Mouse (Mus musculus): ENCODE results near the gene Snx14. TPM values are rescaled to one million over a fixed set of nuclear protein-coding genes. Genes with fewer than 3 reads are reported as not detected.
"Not testable (repeated sequence)": the region's sequence is repeated elsewhere in the genome, so short reads cannot be mapped to it uniquely, and the experiment has no call there.

The Snx14 gene
- 10 to 100 TPM; 52.9 to 54.7 TPM for total RNA-seq (2021)

- intact Hi-C loops (cut with DNase I): loop anchor here (1.0 to 2.0 kb wide), 3 partner anchors 42 to 110 kb away; partner anchors contain the start of gene Zfp949
- DNase-seq (ENCODE audit: low spot score in 2 of 2): peak; percentile 98 to 99
These were observed at the start of gene Snx14 for GRCm38 (mm10) chr9:88438555-88439237. Gene Snx14, minus strand, starts transcription at chr9:88438958.

- no peak for DNase-seq (ENCODE audit: low spot score in 2 of 2)
- intact Hi-C loops (cut with DNase I): loop anchor here (5.0 kb wide), 1 partner anchor 1628 kb away; the partner anchor contains the start of gene Morf4l1
These were observed 45.8 kb upstream of the Snx14 start for GRCm38 (mm10) chr9:88484531-88484930.

DNA sequence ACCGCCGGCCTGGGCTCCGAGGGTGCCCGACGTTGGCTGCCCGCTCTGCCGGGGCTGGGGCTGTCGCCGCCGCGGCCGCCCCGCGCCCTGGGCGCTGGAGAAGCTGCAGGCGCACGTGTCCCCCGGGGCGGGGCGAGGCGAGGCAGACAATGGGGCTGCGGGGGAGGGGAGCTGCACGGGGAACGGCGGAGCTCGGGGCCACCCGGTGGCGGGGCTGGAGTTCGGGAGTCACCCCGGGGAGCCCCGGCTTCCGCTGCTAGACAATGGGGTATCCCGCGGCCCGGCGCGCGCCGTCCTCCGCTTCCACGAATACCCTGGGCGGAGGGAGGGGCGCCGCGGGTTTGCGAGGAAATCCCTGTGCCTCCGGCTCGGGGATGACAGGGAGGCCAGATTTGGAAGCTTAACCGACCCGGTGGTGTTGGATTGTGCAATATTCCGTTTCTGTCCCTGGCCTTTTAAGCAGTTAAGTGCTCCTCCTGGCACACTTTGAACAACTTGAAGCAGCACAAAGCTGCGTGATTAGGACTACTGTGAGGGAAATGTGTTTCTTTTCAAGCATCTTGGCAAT, 44.2 kb upstream of the Snx14 start:
- intact Hi-C loops (cut with DNase I): loop anchor here (1.0 to 5.0 kb wide), 3 partner anchors 39 to 1629 kb away; partner anchors contain the start of gene Morf4l1
- DNase-seq (ENCODE audit: low spot score in 2 of 2): peak in 1 of 2 experiments; percentile 83

- peak; percentile 87 to 94 for DNase-seq (ENCODE audit: low spot score in 2 of 2)
- intact Hi-C loops (cut with DNase I): loop anchor here (1.0 to 5.0 kb wide), 3 partner anchors 40 to 1630 kb away; partner anchors contain the start of gene Morf4l1
These were observed 43.6 kb upstream of the Snx14 start, which contains the start of gene Syncrip for GRCm38 (mm10) chr9:88482230-88482828. Gene Syncrip, minus strand, starts transcription at chr9:88482574.

DNA sequence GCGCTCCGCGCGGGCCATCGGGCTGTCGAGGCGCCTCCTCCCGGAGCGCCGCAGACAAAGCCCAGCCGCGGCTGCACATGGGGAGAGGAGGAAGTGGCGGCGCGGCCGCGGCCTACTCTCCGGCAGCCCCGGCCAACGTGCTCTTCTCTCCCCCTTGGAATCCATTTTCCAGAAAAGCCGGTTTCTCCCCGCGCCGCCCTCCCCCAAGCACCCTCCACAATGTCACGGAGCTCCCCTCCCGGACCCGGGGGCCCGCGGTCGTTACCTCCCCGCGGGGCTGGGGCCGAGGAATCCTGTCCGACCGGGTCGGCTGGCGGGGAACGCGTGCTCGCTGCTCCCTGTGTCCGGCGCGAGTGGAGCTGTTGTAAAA, 43.0 kb upstream of the Snx14 start:
- DNase-seq (ENCODE audit: low spot score in 2 of 2): peak; percentile 46
- intact Hi-C loops (cut with DNase I): loop anchor here (1.0 to 5.0 kb wide), 4 partner anchors 41 to 1631 kb away; partner anchors contain the start of genes Morf4l1 and Snx14

DNA sequence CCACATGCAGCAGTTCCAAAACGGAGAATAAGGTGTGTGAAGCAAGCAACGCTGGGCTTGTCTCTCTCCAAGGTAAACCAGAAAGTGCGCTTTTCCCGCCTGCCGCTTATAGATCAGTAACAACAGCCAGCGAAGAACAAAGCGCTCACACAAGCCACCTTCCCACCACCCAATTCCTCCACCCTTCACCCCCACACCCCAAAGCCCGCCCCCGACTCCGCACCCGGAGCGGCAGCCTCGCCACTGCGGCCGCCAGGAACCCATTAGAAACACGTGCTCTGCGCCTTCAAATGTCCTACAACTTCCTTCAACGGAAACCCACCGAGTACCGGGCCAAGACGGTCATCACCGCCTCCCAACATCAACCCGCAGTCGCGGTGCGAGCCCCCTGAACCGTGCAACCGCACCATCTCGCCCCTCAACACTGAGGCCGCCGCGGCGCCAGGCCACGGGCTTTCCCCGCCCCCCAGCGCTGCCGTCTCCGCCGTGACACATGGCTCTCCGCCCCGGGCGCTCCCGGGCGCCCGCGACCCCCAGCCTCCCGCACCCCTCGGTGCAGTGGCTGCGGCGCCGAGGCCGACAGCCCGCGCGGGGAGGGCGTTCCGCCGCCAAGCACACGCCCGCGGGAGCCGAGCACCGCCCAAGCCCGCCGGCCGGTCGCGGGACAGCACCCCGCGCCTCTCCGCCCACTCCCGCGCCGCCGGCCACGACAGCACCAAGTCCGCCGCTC, 42.5 kb upstream of the Snx14 start:
- peak; percentile 33 to 37 for DNase-seq (ENCODE audit: low spot score in 2 of 2)
- intact Hi-C loops (cut with DNase I): loop anchor here (2.0 to 5.0 kb wide), 2 partner anchors 42 to 1631 kb away; partner anchors contain the start of genes Morf4l1 and Snx14

DNA sequence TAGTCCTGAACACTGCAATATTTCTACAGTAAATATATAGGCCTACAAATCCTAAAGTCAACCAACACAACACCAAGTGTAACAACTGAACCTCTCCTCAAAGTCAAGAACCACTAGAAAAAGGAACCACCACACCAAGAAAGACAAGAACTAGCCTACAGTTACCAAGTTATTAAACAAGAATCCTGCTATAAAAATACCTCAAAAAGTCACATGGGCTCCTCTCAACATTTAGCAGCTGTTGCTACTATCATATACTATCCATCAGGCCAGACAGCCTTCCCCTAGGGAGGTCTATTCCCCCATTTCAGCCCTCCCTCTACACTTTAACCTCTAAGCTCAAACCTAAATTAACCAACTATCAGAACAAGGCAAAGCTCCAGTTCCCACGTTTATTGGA, 41.4 kb upstream of the Snx14 start:
- no peak for DNase-seq (ENCODE audit: low spot score in 2 of 2)
- intact Hi-C loops (cut with DNase I): loop anchor here (2.0 to 5.0 kb wide), 2 partner anchors 41 to 1632 kb away; partner anchors contain the start of genes Morf4l1 and Snx14

- intact Hi-C loops (cut with DNase I): no loop called here
- no peak for DNase-seq (ENCODE audit: low spot score in 2 of 2)
These were observed 37.4 kb upstream of the Snx14 start for GRCm38 (mm10) chr9:88476138-88476537.

DNA sequence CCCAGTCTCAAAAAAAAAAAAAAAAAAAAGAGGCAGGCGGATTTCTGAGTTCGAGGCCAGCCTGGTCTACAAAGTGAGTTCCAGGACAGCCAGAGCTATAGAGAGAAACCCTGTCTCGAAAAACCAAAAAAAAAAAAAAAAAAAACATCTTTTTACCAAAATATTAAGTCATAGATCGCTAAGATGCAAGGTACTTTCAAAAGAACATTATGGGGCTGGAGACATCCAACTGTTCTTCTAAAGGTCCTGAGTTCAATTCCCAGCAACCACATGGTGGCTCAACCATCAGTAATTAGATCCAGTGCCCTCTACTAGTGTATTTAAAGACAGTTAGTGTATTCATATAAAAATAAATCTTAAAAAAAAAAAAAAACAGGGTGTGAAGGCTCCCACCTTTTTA, 22.3 kb upstream of the Snx14 start:
- DNase-seq (ENCODE audit: low spot score in 2 of 2); intact Hi-C loops (cut with DNase I): not testable (repeated sequence)

DNA sequence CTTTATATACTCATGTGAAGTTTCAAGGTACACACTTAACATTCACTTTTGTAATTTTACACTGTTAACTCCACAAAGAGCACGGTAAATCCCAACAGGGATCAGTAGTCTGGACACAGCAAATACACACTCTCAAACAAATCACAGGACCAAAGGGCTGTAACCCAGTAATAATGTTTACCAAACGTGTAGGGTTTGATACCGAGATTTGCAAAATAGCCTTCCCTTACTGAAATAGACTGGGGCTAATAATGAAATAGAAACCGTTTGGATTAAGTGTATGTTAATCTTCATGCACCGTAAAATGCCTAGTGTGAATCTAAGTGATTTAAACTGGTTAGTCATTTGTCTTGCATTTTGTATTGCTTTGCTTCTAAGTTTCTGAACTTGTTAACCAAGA, 1.2 kb upstream of the Snx14 start:
- no peak for DNase-seq (ENCODE audit: low spot score in 2 of 2)
- intact Hi-C loops (cut with DNase I): loop anchor here (2.0 kb wide), 2 partner anchors 41 to 109 kb away; partner anchors contain the start of gene Zfp949

GRCm38 (mm10) chr9:88439238-88439600, 461 bp upstream of the Snx14 start:
- intact Hi-C loops (cut with DNase I): loop anchor here (2.0 kb wide), 2 partner anchors 42 to 110 kb away; partner anchors contain the start of gene Zfp949
- DNase-seq (ENCODE audit: low spot score in 2 of 2): no peak

- DNase-seq (ENCODE audit: low spot score in 2 of 2): peak; percentile 14 to 19
- intact Hi-C loops (cut with DNase I): loop anchor here (1.0 to 2.0 kb wide), 3 partner anchors 43 to 111 kb away; partner anchors contain the start of gene Zfp949
These were observed 562 bp downstream of the Snx14 start for GRCm38 (mm10) chr9:88438237-88438554.

DNA sequence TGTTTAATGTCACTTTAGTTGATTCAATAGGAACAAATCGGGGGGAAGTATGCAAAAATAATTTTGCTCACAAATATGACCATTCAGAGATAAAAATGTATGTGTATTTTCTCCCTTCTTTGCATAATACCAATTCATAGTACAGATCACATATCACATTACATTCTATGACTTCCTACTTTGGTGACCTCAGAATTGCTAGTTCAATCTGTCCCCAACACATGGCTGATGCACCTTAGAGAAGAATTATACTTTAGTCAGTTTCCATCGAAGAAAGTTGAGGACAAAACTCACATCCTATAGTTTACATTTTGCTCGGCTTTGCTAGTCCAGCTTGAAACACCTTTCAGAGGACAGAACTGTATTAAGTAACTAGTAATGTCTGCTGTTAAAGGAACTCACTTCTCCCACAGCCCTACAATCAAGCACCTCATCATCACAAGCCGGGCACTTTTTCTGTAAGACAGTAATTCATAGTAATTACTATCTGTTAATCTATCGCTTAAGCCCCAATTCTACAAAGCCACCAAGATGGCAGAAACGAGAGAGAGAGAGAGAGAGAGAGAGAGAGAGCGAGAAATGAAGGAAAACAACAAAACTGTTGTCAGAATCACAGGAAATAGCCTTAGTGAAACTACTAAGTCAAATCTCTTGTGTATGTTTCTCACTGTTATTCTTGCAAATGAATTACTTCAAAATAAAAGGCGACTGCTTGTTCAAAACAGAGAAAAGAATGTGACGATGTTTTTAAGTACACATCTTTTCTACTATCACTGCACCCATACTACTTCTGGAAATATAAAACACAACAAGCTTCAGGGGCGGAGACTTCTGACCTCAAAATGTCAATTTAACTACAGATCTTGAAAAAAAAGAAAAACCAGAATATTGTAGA, 1.2 kb downstream of the Snx14 start:
- no peak for DNase-seq (ENCODE audit: low spot score in 2 of 2)
- intact Hi-C loops (cut with DNase I): loop anchor here (1.0 to 2.0 kb wide), 3 partner anchors 43 to 111 kb away; partner anchors contain the start of gene Zfp949

DNA sequence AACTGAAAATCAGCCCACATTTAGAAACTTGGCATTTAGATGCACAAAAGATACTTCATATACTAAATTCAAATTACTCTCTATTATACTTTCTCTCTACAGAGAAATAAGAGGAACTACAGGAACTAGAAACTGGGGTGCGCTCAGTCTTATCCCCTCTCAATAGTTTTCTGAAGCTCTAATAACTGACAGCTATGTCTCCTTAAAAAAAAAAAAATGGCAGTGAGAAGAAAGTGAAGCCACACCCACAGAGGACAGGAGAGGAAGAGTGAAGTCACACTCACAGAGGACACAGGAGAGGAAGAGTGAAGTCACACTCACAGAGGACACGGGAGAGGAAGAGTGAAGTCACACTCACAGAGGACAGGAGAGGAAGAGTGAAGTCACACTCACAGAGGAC, 14.4 kb downstream of the Snx14 start:
- intact Hi-C loops (cut with DNase I): no loop called here
- DNase-seq (ENCODE audit: low spot score in 2 of 2): no peak

DNA sequence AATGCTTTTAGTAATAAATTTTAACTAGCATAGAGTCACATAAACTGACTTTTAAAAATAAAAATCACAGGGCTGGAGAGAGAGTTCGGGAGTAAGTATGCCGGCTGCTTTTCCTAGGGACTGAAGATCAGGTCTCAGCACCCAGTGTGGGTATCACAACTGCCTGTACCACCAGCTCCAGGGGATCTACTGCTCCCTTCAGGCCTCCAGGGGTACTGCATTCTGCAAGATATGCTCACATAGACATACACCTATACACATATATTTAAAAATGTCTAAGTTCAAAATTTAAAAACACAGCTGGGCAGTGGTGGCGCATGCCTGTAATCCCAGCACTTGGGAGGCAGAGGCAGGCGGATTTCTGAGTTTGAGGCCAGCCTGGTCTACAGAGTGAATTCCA, 16.3 kb downstream of the Snx14 start:
- intact Hi-C loops (cut with DNase I): no loop called here
- DNase-seq (ENCODE audit: low spot score in 2 of 2): no peak

GRCm38 (mm10) chr9:88416752-88417151, 22.0 kb downstream of the Snx14 start:
- intact Hi-C loops (cut with DNase I): no loop called here
- no peak for DNase-seq (ENCODE audit: low spot score in 2 of 2)

DNA sequence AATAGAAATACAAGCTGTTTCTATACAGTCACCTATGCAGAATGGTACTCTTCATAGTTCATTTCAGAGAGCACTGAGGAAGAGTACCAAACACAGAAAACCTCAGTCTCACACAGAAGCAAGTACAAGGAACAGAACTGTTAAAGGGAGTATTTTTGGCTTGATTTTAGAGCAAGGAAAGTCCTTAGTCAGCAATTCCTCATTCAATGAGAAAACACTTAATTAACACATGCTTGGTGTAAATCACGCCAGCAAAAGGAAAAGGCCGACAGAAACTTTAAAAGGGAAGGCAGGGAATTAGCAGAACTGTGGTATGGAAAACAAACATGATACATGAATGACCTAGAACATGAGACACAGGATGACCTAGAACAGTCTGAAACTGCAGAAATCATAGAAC, 28.8 kb downstream of the Snx14 start:
- no peak for DNase-seq (ENCODE audit: low spot score in 2 of 2)

DNA sequence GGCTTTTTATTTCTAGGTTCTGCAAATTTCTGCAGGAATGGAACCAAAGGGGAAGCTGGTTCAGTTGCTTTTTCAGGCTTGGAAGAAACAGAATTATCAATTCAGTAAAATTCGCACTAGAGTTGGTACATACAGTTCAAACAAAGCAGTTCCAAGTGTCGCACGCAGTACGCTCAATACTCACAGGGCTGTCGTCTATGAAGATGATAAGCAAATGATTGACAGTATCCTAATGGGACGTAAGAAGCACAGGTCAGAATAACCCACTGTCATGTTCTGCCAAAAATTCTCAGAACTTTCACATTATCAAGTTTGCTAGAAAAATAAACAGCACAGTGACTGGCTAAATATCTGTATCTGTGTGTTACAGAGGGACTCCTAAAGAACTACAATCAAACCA, 34.2 kb downstream of the Snx14 start:
- intact Hi-C loops (cut with DNase I): no loop called here
- DNase-seq (ENCODE audit: low spot score in 2 of 2): no peak

More for the DNA sequence above, 28.8 kb downstream of the Snx14 start:
- intact Hi-C loops (cut with DNase I): no loop called here

DNA sequence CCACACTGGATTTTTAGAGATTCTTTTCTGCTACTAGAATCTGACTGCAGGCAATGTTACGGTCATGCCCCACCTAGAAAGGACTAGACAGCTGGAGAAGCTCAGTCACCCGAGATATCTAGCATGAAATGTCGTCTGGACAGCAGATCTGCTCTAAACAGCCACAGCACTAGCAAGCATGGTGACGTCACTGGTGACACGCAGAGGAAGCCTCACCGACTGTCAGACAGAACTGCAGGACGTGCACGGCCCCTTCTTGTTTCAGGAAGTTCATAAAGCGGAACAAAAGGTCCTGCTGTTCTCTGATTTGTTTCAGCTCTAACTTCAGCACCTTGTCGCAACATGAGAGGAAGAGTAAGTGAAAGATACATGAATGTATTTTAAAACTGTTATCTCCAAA, 34.7 kb downstream of the Snx14 start:
- peak in 1 of 2 experiments; percentile 27 for DNase-seq (ENCODE audit: low spot score in 2 of 2)
- intact Hi-C loops (cut with DNase I): no loop called here

Measured in left cerebral cortex, postnatal 25 days (tissue).